Mouse (Mus musculus) CH12.LX (cell line): Measurements from ENCODE around the gene Klf7.
"Not testable (repeated sequence)": the region's sequence is repeated elsewhere in the genome, so short reads cannot be mapped to it uniquely, and the experiment has no call there.

Experiments used
- CTCF ChIP-seq, 2 experiments: IDR thresholded peaks in 1 of 2; conservative IDR thresholded peaks in 1 of 2; 2 replicates each; pipeline ENCODE4 v1.5.1; 2011 to 2012; ENCODE audit warnings: low read depth in 2 of 2, low read length in 2 of 2, improper control_type of control experiment in 1 of 2, inconsistent platforms in 1 of 2, mild to moderate bottlenecking in 1 of 2, moderate library complexity in 1 of 2
- IRF4 ChIP-seq: IDR thresholded peaks from 2 replicates; pipeline ENCODE4 v1.6.1; 2014; ENCODE audit warnings: low read depth, mild to moderate bottlenecking, inconsistent platforms, low read length, improper control_type of control experiment
- JUND ChIP-seq: conservative IDR thresholded peaks from 2 replicates; pipeline ENCODE4 v1.6.1; 2011; ENCODE audit warnings: low read depth, low read length, improper control_type of control experiment
- POLR2A ChIP-seq: IDR thresholded peaks from 2 replicates; pipeline ENCODE4 v1.6.1; 2011; ENCODE audit warnings: low read depth, mild to moderate bottlenecking, improper control_type of control experiment, low read length
- POLR2AphosphoS2 ChIP-seq: IDR thresholded peaks from 2 replicates; pipeline ENCODE4 v1.6.1; 2011; ENCODE audit warnings: low read depth, low read length, improper control_type of control experiment
- SIN3A ChIP-seq: IDR thresholded peaks from 2 replicates; pipeline ENCODE4 v1.6.1; 2012; ENCODE audit warnings: low read length, improper control_type of control experiment, inconsistent platforms

DNA sequence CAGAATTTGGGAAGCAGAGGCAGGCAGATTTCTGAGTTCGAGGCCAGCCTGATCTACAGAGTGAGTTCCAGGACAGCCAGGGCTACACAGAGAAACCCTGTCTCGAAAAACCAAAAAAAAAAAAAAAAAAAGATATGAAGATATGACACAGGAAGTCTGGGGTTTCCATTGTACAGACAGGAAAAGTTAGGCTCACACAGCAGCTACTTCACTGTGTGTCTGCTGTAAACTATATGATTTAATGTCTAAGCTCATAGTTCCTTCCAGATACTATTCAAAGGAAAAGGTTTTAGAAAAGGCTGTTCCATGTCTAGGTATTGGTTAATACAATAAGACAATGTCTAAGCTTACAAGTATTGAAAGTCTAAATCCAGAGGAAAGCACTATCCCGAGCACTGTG lies 13.4 kb downstream of the Klf7 start:
- TF ChIP-seq SIN3A; CTCF (conservative IDR thresholded peaks at IDR 0.05 in 1 of 2, IDR thresholded peaks at IDR 0.05 in 1 of 2; ENCODE audit: low read depth in 2 of 2, low read length in 2 of 2); POLR2A; JUND; IRF4; POLR2AphosphoS2: not testable (repeated sequence)
